Mouse (Mus musculus): ENCODE measurements at regions not wholly inside any gene's neighbourhood (a gene's known extent, or its start where the extent isn't known, plus 50 kb on each side); places are given as distances from the start of the nearest gene placed in this dataset.

DNA sequence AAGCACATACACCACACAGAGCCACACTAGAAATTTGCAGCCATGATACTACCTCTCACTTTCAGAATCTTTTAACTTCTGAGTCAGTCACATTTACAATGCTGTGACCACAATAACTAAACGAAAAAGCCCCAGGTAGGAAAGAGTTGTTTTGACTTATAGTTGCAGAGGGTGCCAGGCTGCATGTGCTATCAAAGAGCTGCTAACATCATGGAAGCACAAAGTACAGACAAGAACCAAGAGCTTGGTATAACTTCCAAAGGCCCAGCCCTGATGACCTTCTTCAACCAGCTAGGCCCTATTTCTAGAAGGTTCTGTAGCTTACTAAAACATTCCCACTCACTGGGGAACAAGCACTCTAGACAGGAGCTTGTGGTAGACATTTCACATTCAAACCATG, 314.1 kb upstream of the Plxna2 start:
- Histone ChIP-seq H3K4me3 (replicated peaks; ENCODE audit: low read length) (no peak overlapping the region), H3K9me3 (ENCODE audit: low read length) (no peaks in the 10 kb centered on the region), H3K4me1 (replicated peaks; ENCODE audit: low read depth, low read length) (no peaks in the 10 kb centered on the region), H3K36me3 (ENCODE audit: insufficient read depth, low read length) (no peaks in the 10 kb centered on the region), H3K27me3 (ENCODE audit: insufficient read depth, low read length) (no peaks in the 10 kb centered on the region)
- TF ChIP-seq CTCF (conservative IDR thresholded peaks at IDR 0.05; ENCODE audit: low read length) = no peak
- TF ChIP-seq POU5F1 (IDR thresholded peaks at IDR 0.05; ENCODE audit: borderline replicate concordance, low read length) = no peak
- no peak for TF ChIP-seq NANOG (IDR thresholded peaks at IDR 0.05; ENCODE audit: borderline replicate concordance, low read length)

DNA sequence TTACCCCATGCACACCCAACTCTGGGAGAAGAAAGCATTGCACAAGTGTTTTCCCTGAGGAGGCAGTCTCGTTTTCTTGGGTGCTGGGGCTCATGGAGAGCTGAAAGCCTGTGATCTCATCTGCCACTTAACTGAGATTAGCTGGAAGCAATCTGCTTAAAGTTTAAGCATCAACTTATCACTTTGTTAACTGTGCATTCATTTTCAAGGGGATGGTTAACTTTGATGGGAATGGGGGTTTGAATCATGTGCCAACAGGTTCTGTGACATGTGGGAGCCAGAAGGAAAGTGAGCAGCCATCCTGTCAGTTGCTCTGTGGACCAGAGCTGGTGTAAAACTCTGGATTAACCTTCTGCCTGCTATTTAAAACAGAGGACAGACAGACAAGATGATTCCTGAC, 315.2 kb upstream of the Plxna2 start:
- Histone ChIP-seq H3K9me3 (ENCODE audit: low read length) (no peaks in the 10 kb centered on the region), H3K36me3 (ENCODE audit: insufficient read depth, low read length) (no peaks in the 10 kb centered on the region), H3K4me3 (replicated peaks; ENCODE audit: low read length) (no peak overlapping the region), H3K27me3 (ENCODE audit: insufficient read depth, low read length) (no peaks in the 10 kb centered on the region), H3K4me1 (replicated peaks; ENCODE audit: low read depth, low read length) (no peaks in the 10 kb centered on the region)
- TF ChIP-seq POU5F1 (IDR thresholded peaks at IDR 0.05; ENCODE audit: borderline replicate concordance, low read length) (no peak), CTCF (conservative IDR thresholded peaks at IDR 0.05; ENCODE audit: low read length) (no peak), NANOG (IDR thresholded peaks at IDR 0.05; ENCODE audit: borderline replicate concordance, low read length) (no peak)

DNA sequence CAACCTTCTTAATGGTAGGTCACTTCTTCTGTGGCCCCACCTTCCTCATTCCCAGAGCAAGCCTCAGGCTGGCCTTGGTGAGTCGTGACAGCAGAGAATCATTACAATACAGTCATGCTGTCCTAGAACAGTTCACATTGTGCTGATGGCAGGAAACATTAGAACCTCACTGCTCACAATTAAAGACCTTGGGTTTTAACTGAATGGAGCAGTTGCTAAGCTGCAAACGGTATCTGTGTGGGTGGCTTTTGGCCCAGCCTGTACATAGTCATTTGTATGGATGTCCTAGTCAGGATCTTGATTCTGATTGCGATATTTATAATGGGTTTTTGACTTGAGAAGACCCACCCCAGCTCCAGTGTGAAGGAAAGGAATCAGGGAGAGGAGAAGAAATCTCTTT, 336.1 kb upstream of the Plxna2 start:
- no peaks in the 10 kb centered on the region for H3K9me3 ChIP-seq (ENCODE audit: low read length)
- H3K27me3 ChIP-seq (ENCODE audit: insufficient read depth, low read length) = no peaks in the 10 kb centered on the region
- TF ChIP-seq CTCF (conservative IDR thresholded peaks at IDR 0.05; ENCODE audit: low read length) (no peak), NANOG (IDR thresholded peaks at IDR 0.05; ENCODE audit: borderline replicate concordance, low read length) (no peak), POU5F1 (IDR thresholded peaks at IDR 0.05; ENCODE audit: borderline replicate concordance, low read length) (no peak)
- H3K4me3 ChIP-seq (replicated peaks; ENCODE audit: low read length) = no peak overlapping the region
- no peaks in the 10 kb centered on the region for H3K36me3 ChIP-seq (ENCODE audit: insufficient read depth, low read length)
- no peaks in the 10 kb centered on the region for H3K4me1 ChIP-seq (replicated peaks; ENCODE audit: low read depth, low read length)

DNA sequence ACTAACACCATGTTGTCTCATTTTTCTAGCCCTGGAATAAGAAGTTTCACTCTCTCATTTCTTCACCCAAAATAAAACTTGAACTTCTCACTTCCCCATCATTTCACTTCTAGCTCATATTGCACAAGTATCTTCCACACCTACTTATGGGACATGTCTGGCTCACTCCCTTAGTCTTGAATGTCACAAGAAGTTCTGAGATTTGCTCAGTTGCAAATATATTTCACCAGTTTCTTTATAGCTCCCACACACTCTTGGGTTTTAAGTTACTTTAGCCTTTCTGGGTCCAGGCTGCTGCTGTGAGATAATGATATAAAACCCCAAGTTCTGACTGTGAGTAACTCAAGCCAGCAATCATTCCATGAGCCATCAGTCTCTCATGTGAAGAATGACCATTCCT, 350.0 kb upstream of the Plxna2 start:
- no peak overlapping the region for H3K4me3 ChIP-seq (replicated peaks; ENCODE audit: low read length)
- H3K27me3 ChIP-seq (ENCODE audit: insufficient read depth, low read length) = no peaks in the 10 kb centered on the region
- no peaks in the 10 kb centered on the region for H3K9me3 ChIP-seq (ENCODE audit: low read length)
- H3K36me3 ChIP-seq (ENCODE audit: insufficient read depth, low read length) = no peaks in the 10 kb centered on the region
- TF ChIP-seq POU5F1 (IDR thresholded peaks at IDR 0.05; ENCODE audit: borderline replicate concordance, low read length) (no peak), NANOG (IDR thresholded peaks at IDR 0.05; ENCODE audit: borderline replicate concordance, low read length) (no peak), CTCF (conservative IDR thresholded peaks at IDR 0.05; ENCODE audit: low read length) (no peak)
- H3K4me1 ChIP-seq (replicated peaks; ENCODE audit: low read depth, low read length) = no peaks in the 10 kb centered on the region

DNA sequence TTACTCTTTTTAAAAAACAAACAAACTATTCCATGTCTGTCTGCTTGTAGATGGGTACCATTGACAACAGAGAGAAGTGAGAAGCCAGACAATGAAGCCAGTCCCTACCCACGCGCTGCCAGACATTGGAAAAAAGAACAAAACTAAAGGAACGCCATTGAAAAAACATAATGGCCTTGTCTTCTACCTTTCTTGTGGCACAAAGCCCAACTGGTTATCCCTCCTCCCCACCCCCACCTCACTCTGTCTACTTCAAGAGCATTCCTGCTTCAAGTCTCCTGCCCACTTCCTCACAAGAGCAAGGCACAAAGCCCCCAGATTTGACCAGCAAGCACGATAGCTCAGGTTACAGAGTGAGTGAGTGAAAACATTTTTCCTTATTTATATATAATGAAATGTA, 355.6 kb upstream of the Plxna2 start:
- no peaks in the 10 kb centered on the region for H3K9me3 ChIP-seq (ENCODE audit: low read length)
- TF ChIP-seq POU5F1 (IDR thresholded peaks at IDR 0.05; ENCODE audit: borderline replicate concordance, low read length) = no peak
- TF ChIP-seq CTCF (conservative IDR thresholded peaks at IDR 0.05; ENCODE audit: low read length) = no peak
- TF ChIP-seq NANOG (IDR thresholded peaks at IDR 0.05; ENCODE audit: borderline replicate concordance, low read length) = no peak
- no peak overlapping the region for H3K4me3 ChIP-seq (replicated peaks; ENCODE audit: low read length)
- H3K36me3 ChIP-seq (ENCODE audit: insufficient read depth, low read length) = no peaks in the 10 kb centered on the region
- H3K4me1 ChIP-seq (replicated peaks; ENCODE audit: low read depth, low read length) = no peaks in the 10 kb centered on the region
- no peaks in the 10 kb centered on the region for H3K27me3 ChIP-seq (ENCODE audit: insufficient read depth, low read length)

DNA sequence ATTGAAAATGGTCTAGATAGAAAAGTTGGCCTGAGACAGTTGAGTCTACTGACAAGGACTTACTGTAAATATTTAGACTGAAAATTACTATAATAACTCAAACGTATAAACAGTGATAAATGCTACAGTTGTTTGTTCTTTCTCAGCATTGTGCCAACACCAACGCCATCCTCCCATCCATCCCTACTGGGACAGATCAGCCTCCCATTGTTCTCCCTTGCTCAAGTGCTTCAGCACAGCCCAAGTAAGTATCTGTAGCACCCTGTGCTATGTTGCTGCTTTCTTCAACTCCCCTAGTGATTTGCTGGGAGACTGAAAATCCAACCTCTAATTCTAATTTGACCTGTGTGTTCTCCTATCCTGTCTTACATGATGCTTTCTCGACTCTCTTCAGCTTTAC, 358.1 kb upstream of the Plxna2 start:
- Histone ChIP-seq H3K36me3 (ENCODE audit: insufficient read depth, low read length) (no peaks in the 10 kb centered on the region), H3K4me1 (replicated peaks; ENCODE audit: low read depth, low read length) (no peaks in the 10 kb centered on the region), H3K9me3 (ENCODE audit: low read length) (no peaks in the 10 kb centered on the region), H3K27me3 (ENCODE audit: insufficient read depth, low read length) (no peaks in the 10 kb centered on the region), H3K4me3 (replicated peaks; ENCODE audit: low read length) (no peak overlapping the region)
- TF ChIP-seq NANOG (IDR thresholded peaks at IDR 0.05; ENCODE audit: borderline replicate concordance, low read length) = no peak

DNA sequence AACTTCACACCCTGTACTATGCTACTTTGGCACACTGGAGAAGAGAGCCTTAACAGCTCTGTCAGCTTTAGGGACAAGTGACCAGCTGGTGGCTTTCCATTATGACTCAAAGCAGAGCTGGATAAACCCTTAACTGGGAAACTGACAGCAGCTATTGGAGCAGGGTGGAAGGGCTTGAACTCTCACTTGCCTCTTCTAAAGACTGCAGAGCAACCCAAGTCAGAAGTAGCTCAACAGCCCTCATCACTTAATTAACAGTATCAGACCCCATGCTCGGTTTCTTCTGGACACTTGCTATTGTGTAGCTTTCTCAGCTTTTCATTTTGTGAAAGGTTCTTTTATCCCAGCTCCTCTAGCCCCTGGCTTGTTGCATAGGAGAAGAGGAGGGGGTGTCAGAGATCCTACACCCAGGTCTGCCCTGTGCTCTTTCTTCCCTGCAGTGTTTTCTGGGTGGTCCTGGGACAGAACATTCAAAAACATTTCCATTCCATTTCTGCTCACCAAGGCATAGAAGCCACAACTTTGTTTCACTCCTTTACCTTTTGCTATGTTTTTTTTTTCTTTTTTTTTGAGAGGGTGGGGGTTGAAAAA, 373.1 kb upstream of the Plxna2 start:
- H3K36me3 ChIP-seq (ENCODE audit: insufficient read depth, low read length) = no peaks in the 10 kb centered on the region
- H3K4me3 ChIP-seq (replicated peaks; ENCODE audit: low read length) = no peak overlapping the region
- no peak for TF ChIP-seq CTCF (conservative IDR thresholded peaks at IDR 0.05; ENCODE audit: low read length)
- 0 out of 2 replicates have a peak, but pooled peaks cover 4% of the 10 kb centered on the region for H3K4me1 ChIP-seq (replicated peaks; ENCODE audit: low read depth, low read length)
- H3K9me3 ChIP-seq (ENCODE audit: low read length) = no peaks in the 10 kb centered on the region
- H3K27me3 ChIP-seq (ENCODE audit: insufficient read depth, low read length) = no peaks in the 10 kb centered on the region

DNA sequence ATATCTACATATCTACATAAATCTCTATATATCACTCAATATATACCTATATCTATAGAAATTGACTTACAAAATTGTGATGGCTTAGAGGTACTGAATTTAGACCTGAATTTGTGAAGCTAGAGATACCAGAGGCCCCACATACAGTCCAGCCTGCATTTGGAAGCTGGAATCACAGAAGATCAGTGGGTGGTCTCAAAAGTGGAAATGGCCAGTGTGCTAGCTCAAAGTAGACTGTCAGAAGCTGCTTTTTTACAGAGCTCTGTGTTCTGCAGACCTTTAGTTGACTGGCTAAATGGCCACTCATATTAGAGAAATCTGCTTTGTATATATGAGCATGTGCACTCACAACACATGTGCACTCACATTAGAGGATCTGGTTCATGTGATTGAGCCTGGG, 376.9 kb upstream of the Plxna2 start:
- Histone ChIP-seq H3K4me1 (replicated peaks; ENCODE audit: low read depth, low read length) (0 out of 2 replicates have a peak, but pooled peaks cover 4% of the 10 kb centered on the region), H3K27me3 (ENCODE audit: insufficient read depth, low read length) (no peaks in the 10 kb centered on the region), H3K36me3 (ENCODE audit: insufficient read depth, low read length) (no peaks in the 10 kb centered on the region), H3K4me3 (replicated peaks; ENCODE audit: low read length) (no peak overlapping the region), H3K9me3 (ENCODE audit: low read length) (no peaks in the 10 kb centered on the region)
- TF ChIP-seq POU5F1 (IDR thresholded peaks at IDR 0.05; ENCODE audit: borderline replicate concordance, low read length) (no peak), CTCF (conservative IDR thresholded peaks at IDR 0.05; ENCODE audit: low read length) (no peak), NANOG (IDR thresholded peaks at IDR 0.05; ENCODE audit: borderline replicate concordance, low read length) (no peak)

DNA sequence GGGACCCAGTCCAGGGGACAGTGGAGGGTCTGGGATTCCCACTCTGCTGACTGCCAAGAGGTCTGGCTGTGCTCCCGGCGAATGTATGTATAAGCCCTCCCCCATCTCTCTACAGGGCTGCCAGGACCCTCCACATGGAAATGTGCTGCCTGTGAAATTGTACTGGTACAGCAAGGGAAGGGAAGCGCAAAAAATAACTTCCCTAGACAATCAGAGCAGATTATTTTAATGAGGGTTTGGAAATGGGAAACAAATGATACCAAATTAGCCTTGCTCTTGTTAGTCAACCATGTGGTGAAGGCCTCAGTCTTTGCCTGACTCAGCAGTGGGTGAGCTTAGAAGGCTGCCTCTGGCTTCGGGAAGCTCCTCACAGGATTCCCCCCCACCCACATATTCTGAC, 386.8 kb upstream of the Plxna2 start:
- Histone ChIP-seq H3K4me1 (replicated peaks; ENCODE audit: low read depth, low read length) (no peaks in the 10 kb centered on the region), H3K4me3 (replicated peaks; ENCODE audit: low read length) (no peak overlapping the region), H3K36me3 (ENCODE audit: insufficient read depth, low read length) (no peaks in the 10 kb centered on the region), H3K9me3 (ENCODE audit: low read length) (no peaks in the 10 kb centered on the region), H3K27me3 (ENCODE audit: insufficient read depth, low read length) (no peaks in the 10 kb centered on the region)
- no peak for TF ChIP-seq NANOG (IDR thresholded peaks at IDR 0.05; ENCODE audit: borderline replicate concordance, low read length)
- TF ChIP-seq POU5F1 (IDR thresholded peaks at IDR 0.05; ENCODE audit: borderline replicate concordance, low read length) = no peak
- no peak for TF ChIP-seq CTCF (conservative IDR thresholded peaks at IDR 0.05; ENCODE audit: low read length)

All from E14TG2a.4 (cell line).